Mouse (Mus musculus): ENCODE measurements around the gene Ppp3r1.

DNA sequence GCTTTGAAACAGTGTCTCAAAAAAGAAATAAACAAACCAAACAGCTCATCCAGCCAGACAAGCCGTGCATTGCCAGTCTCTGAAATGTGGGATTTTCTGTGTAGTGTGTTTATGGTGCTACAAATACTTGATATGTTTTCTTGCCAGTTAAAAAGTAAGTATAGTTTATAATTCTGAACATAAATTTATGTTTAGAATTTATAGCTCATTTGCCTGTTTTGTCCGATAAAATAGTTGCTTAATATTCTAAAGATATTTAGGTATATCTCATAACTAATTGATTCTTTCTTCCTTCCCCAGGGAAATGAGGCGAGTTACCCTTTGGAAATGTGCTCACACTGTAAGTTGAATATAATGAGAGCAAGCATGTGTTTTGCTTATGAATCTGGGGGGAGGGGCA lies 22.7 kb downstream of the Ppp3r1 start, which contains the start of gene Wdr92:
- TF ChIP-seq CTCF (IDR thresholded peaks at IDR 0.05; ENCODE audit: extremely low read depth, insufficient read depth, low read length) (no peak), POLR2A (IDR thresholded peaks at IDR 0.05; ENCODE audit: extremely low read depth, insufficient read depth, low read length) (no peak)

Measured in cortical plate, adult 2 months (tissue).